Mouse (Mus musculus) neural tube, postnatal 0 days (tissue): Measurements from ENCODE around the gene Ccnjl. TPM values are rescaled to one million over a fixed set of nuclear protein-coding genes. Genes with fewer than 3 reads are reported as not detected.

Source experiments
- polyA plus RNA-seq: library from polyadenylated mRNA; unstranded; fragments of >200 nt; fragmentation: Nextera tagmentation; extraction: Ambion mirVana; gene quantifications from 2 replicates; pipeline ENCODE4 v1.2.1, GENCODE M21; 2015

Gene Ccnjl
- polyA plus RNA-seq, result 3.7 and 4.1 TPM in 2 replicates

DNA sequence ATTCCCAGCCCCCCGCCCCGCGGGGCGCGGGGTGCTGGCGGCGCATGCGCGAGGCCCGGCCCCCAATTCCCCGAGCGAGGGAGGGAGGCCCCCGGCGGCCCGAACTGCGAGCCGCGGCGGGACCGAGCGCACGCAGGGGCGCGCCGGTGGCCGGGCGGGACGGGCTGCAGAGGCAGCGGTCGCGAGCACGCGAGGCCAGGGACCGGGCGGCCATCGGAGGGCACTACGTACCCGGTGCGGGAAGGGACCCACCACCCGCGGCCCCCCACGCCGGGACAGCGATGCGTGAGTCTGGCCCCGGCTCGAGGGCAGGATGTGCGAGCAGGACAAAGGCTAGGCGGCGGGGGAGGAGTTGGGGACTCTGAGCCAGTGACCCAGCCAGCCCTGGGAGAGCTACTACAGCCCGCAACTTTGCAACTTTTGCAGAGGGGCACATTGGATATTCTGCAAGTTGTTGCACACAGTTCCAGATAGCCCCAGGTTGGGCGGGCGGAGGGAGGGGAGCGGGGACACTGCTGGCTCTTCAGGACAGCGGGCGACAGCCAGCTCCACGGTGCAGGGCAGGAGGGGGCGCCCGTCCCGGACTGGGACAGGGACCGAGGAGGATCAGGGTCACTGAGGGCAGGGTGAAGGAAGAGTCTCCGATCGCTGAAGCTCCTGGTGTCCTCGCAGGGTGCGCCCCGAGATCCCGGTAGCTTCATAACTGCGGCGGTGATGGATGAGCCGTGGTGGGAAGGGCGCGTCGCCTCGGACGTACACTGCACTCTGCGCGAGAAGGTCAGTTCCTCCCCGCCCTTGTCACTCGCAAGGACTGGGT, at the start of gene Ccnjl:
TSS of gene Ccnjl (plus strand) at position 102 of the 817 bp plus-strand sequence.

GRCm38 (mm10) chr11:43586324-43587090, 57.9 kb downstream of the Ccnjl start, which contains the start of gene 4933415A04Rik:
4933415A04Rik (plus strand) TSS chr11:43587040.

DNA sequence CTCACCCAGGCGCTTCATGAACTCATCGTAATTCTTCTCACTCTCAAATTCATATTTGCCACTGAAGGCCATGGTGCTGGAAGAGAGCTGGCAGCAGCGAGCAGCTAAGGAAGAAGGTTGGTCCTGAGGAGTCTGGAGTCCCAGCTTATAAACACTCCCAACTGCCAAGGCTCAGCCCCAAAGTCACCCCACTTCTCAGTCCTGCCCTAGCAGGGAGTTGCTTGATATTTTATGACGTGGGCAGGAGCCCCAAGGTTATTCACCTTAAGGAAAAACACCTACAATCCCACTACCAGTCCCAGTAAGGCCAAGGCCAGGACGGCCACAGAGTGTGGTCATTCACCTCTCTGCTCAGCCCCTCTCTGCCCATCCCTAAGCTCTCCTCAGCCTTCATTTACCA, 72.9 kb downstream of the Ccnjl start, which contains the start of gene Fabp6:
TSS of gene Fabp6 (minus strand) at position 101 of the 400 bp plus-strand sequence.

Other genes starting within 250 kb of the Ccnjl start
- 69.7 and 90.3 TPM in 2 replicates for gene Pttg1, start 102.5 kb upstream of the Ccnjl start, polyA plus RNA-seq
- gene Slu7, start 95.0 kb upstream of the Ccnjl start, polyA plus RNA-seq, result 44.3 and 47.1 TPM in 2 replicates
- gene C1qtnf2, start 54.5 kb upstream of the Ccnjl start, polyA plus RNA-seq, result 20.6 and 24.6 TPM in 2 replicates
- gene 4933415A04Rik, start 58.3 kb downstream of the Ccnjl start, polyA plus RNA-seq, result 1.8 and 2.3 TPM in 2 replicates
- gene Fabp6, start 72.8 kb downstream of the Ccnjl start, polyA plus RNA-seq, result not detected in 2 replicates
- gene Pwwp2a, start 153.2 kb downstream of the Ccnjl start, polyA plus RNA-seq, result 25.5 and 27.1 TPM in 2 replicates
- 75.6 and 81.4 TPM in 2 replicates for gene Ttc1, start 219.2 kb downstream of the Ccnjl start, polyA plus RNA-seq